Comparison of ENCODE assay signal across 10 mouse cellular contexts in the genomic region with DNA sequence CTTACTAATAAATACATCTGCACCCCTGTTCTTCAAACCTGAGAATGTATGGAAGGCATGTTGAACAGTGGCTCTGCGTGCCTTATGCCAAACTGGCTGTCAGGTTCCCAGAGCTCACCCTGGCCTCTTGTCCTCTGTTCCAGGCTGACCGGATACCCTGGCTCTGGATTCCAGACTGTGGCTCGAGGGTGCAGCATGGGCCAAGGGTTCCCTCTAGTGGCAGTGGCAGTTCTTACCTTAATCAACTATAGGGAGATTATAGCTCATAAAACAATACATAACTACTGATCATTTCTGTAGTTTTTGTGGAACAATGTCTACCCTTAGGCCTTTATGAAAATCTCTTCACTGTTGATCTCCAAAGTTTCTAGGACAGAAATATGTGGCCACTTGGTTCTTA. TPM values are rescaled to one million over a fixed set of nuclear protein-coding genes. Genes with fewer than 3 reads are reported as not detected.
DNase-seq lines count a peak whose midpoint lies in the region; ATAC-seq and TF ChIP-seq lines count a peak whose summit lies in the region.
"Had no signal": no experiment of that assay in that cellular context is flagged by ENCODE, and none has a peak within 500 bp of the region (broad histone marks: within the 10 kb centered on the region; RNA-seq: fewer than 3 reads in every experiment).

No protein-coding gene starts in this region.

- intact Hi-C loops in heart, postnatal 14 days (cut with DNase I) = no loop called here

- WGBS in kidney, embryonic 14.5 days = 68% methylated on average over 3 of the region's 3 CpGs
- 72% methylated on average over 3 of the region's 3 CpGs for WGBS in forebrain, embryonic 10.5 days

- peak; percentile 38 for TF ChIP-seq CTCF in C2C12 (IDR thresholded peaks at IDR 0.05; ENCODE audit: control insufficient read depth, insufficient read depth, insufficient read length)

- no peak overlapping the region for H3ac ChIP-seq in C2C12 (ENCODE audit: control insufficient read depth, insufficient read length, low read depth)

- no peak overlapping the region for H3K9ac ChIP-seq in kidney, embryonic 14.5 days (ENCODE audit: low read depth, low read length)
- H3K9ac ChIP-seq: hindbrain, embryonic 15.5 days; midbrain, embryonic 12.5 days had no signal

- H3K79me3 ChIP-seq in C2C12 (ENCODE audit: low read depth) = no peaks in the 10 kb centered on the region

- H3K4me1 ChIP-seq in kidney, embryonic 14.5 days (ENCODE audit: control insufficient read depth, insufficient read depth, low read length) = no peaks in the 10 kb centered on the region
- H3K4me1 ChIP-seq in forebrain, embryonic 10.5 days = no peaks in the 10 kb centered on the region
- H3K4me1 ChIP-seq: hindbrain, embryonic 15.5 days; midbrain, embryonic 12.5 days had no signal

- DNase-seq in kidney, adult 11 months = peak; percentile 40
- DNase-seq in adrenal gland, adult (ENCODE audit: inconsistent age in 2 of 2, low spot score in 1 of 2) = peak; percentile 39 to 82
- peak; percentile 48 to 69 for DNase-seq in heart, postnatal 14 days
- peak; percentile 71 for DNase-seq in lung, postnatal 10 days
- DNase-seq in forebrain, embryonic 10.5 days (ENCODE audit: extremely low spot score, low spot score) = no peak
- no peak for DNase-seq in urinary bladder, adult 2 months (ENCODE audit: low spot score)

- ATAC-seq in kidney, embryonic 14.5 days (ENCODE audit: low FRiP score, low TSS enrichment) = no peak

- H3K4me2 ChIP-seq in kidney, embryonic 14.5 days (replicated peaks; ENCODE audit: low read depth, low read length) = no peak overlapping the region
- H3K4me2 ChIP-seq: hindbrain, embryonic 15.5 days; midbrain, embryonic 12.5 days had no signal

- H3K4me3 ChIP-seq in kidney, embryonic 14.5 days (ENCODE audit: low read length) = no peak overlapping the region
- no peak overlapping the region for H3K4me3 ChIP-seq in C2C12 (ENCODE audit: insufficient read depth, poor library complexity, severe bottlenecking)
- H3K4me3 ChIP-seq in forebrain, embryonic 10.5 days = no peak overlapping the region
- H3K4me3 ChIP-seq: hindbrain, embryonic 15.5 days; midbrain, embryonic 12.5 days had no signal

- no peak overlapping the region for H3K27ac ChIP-seq in kidney, embryonic 14.5 days (ENCODE audit: low read depth, low read length)
- no peak overlapping the region for H3K27ac ChIP-seq in forebrain, embryonic 10.5 days
- H3K27ac ChIP-seq: hindbrain, embryonic 15.5 days; midbrain, embryonic 12.5 days had no signal

- H3K79me2 ChIP-seq in C2C12 (ENCODE audit: control insufficient read depth, insufficient read depth) = no peaks in the 10 kb centered on the region

- H3K36me3 ChIP-seq in kidney, embryonic 14.5 days (ENCODE audit: control insufficient read depth, insufficient read depth, low read length) = no peaks in the 10 kb centered on the region
- H3K36me3 ChIP-seq in C2C12 (ENCODE audit: control insufficient read depth, insufficient read depth) = no peaks in the 10 kb centered on the region
- no peaks in the 10 kb centered on the region for H3K36me3 ChIP-seq in forebrain, embryonic 10.5 days (replicated peaks)
- H3K36me3 ChIP-seq: hindbrain, embryonic 15.5 days; midbrain, embryonic 12.5 days had no signal

- no peaks in the 10 kb centered on the region for H3K27me3 ChIP-seq in kidney, embryonic 14.5 days (ENCODE audit: control insufficient read depth, insufficient read depth, low read length)
- peaks cover 26% of the 10 kb centered on the region for H3K27me3 ChIP-seq in C2C12 (ENCODE audit: control insufficient read depth, insufficient read depth, insufficient read length)
- H3K27me3 ChIP-seq in forebrain, embryonic 10.5 days (ENCODE audit: poor library complexity, severe bottlenecking) = no peaks in the 10 kb centered on the region
- H3K27me3 ChIP-seq: hindbrain, embryonic 15.5 days; midbrain, embryonic 12.5 days had no signal

- no peaks in the 10 kb centered on the region for H3K9me3 ChIP-seq in kidney, embryonic 14.5 days (ENCODE audit: control insufficient read depth, low read length)
- H3K9me3 ChIP-seq in forebrain, embryonic 10.5 days = no peaks in the 10 kb centered on the region
- H3K9me3 ChIP-seq: hindbrain, embryonic 15.5 days; midbrain, embryonic 12.5 days had no signal

TF ChIP-seq in C2C12, 6 proteins besides CTCF, POLR2A, EP300 and RAD21:
- TF ChIP-seq FOSL1 (IDR thresholded peaks at IDR 0.05; ENCODE audit: insufficient read depth, low read length, poor library complexity, severe bottlenecking) (no peak), CEBPB (IDR thresholded peaks at IDR 0.05; ENCODE audit: low read depth) (no peak), MAX (IDR thresholded peaks at IDR 0.05) (no peak), MYOD1 (IDR thresholded peaks at IDR 0.05; ENCODE audit: control insufficient read depth, insufficient read length, low read depth) (no peak), USF1 (IDR thresholded peaks at IDR 0.05; ENCODE audit: low read depth) (no peak), MYOG (IDR thresholded peaks at IDR 0.05; ENCODE audit: control insufficient read depth, extremely low read depth, insufficient read length) (no peak)

RNA-seq across cellular contexts. Expression of a gene that starts 22.2 kb away (rescaled TPM):
- not detected in 2 replicates for polyA plus RNA-seq in kidney, embryonic 14.5 days (2014; fragmentation: Nextera tagmentation; extraction: Ambion mirVana)
- polyA plus RNA-seq in C2C12 (2012; fragmentation: generic; extraction: Trizol) = not detected
- 10 to 100 TPM; 20.6 to 49.0 TPM for total RNA-seq in heart, postnatal 14 days (2021)
- polyA plus RNA-seq in forebrain, embryonic 10.5 days (2016; fragmentation: Nextera tagmentation; extraction: Ambion mirVana) = not detected in 2 replicates
- polyA plus RNA-seq in urinary bladder, adult 2 months (2012; rRNA removed) = 0.71 and 0.78 TPM in 2 replicates
- polyA plus RNA-seq: hindbrain, embryonic 15.5 days; midbrain, embryonic 12.5 days had no signal

Comparison
In these comparisons a context has a peak if more than half of its experiments do, and no peak if none do; other contexts are left out.
1. DNase-seq: peak in kidney, adult 11 months (single experiment), adrenal gland, adult (2 of 2), heart, postnatal 14 days (2 of 2) and lung, postnatal 10 days (single experiment); none in forebrain, embryonic 10.5 days (single experiment) and urinary bladder, adult 2 months (single experiment).